Mouse (Mus musculus): ENCODE results near the gene Atp1b4. TPM values are rescaled to one million over a fixed set of nuclear protein-coding genes. Genes with fewer than 3 reads are reported as not detected.

Atp1b4 gene
- not detected in 2 replicates for total RNA-seq (2023)

GRCm38 (mm10) chrX:38315884-38316283 lies at the start of gene Atp1b4:
Gene Atp1b4 (plus strand): TSS chrX:38316184.

Other genes starting within 250 kb of the Atp1b4 start
- gene Rhox10, start 249.7 kb upstream of the Atp1b4 start, total RNA-seq (2023), result not detected in 2 replicates
- gene Rhox11, start 231.0 kb upstream of the Atp1b4 start, total RNA-seq (2023), result not detected in 2 replicates
- gene Rhox12, start 205.3 kb upstream of the Atp1b4 start, total RNA-seq (2023), result not detected in 2 replicates
- gene Rhox13, start 195.0 kb upstream of the Atp1b4 start, total RNA-seq (2023), result not detected in 2 replicates
- 24.2 and 27.3 TPM in 2 replicates for gene Zbtb33, start 126.4 kb upstream of the Atp1b4 start, total RNA-seq (2023)
- not detected in 2 replicates for gene Tmem255a, start 63.7 kb upstream of the Atp1b4 start, total RNA-seq (2023)
- gene Lamp2, start 140.3 kb downstream of the Atp1b4 start, total RNA-seq (2023), result 249 and 276 TPM in 2 replicates

Data from neutrophil, adult 65 days (primary cell).